Mouse (Mus musculus) olfactory bulb, adult 2 months (tissue): ENCODE results near the gene Ajap1.

Source experiments
- CTCF ChIP-seq: fragments of 200-500 bp; IDR thresholded peaks from 2 replicates; pipeline ENCODE4 v1.5.1; 2012; ENCODE audit warnings: low read depth, mild to moderate bottlenecking, low read length, moderate library complexity; ENCODE audit not compliant: insufficient read depth
- POLR2A ChIP-seq: fragments of 200-500 bp; IDR thresholded peaks from 2 replicates; pipeline ENCODE4 v1.6.1; 2012; ENCODE audit warnings: mild to moderate bottlenecking, low read depth, low read length, moderate library complexity; ENCODE audit not compliant: insufficient read depth

- TF ChIP-seq CTCF (peak; percentile 86), POLR2A (no peak)
Observed at GRCm38 (mm10) chr4:153480551-153481262, 1.9 kb downstream of the Ajap1 start.
